Mouse (Mus musculus): ENCODE results near the gene Olfm1.

Olfm1 gene

DNA sequence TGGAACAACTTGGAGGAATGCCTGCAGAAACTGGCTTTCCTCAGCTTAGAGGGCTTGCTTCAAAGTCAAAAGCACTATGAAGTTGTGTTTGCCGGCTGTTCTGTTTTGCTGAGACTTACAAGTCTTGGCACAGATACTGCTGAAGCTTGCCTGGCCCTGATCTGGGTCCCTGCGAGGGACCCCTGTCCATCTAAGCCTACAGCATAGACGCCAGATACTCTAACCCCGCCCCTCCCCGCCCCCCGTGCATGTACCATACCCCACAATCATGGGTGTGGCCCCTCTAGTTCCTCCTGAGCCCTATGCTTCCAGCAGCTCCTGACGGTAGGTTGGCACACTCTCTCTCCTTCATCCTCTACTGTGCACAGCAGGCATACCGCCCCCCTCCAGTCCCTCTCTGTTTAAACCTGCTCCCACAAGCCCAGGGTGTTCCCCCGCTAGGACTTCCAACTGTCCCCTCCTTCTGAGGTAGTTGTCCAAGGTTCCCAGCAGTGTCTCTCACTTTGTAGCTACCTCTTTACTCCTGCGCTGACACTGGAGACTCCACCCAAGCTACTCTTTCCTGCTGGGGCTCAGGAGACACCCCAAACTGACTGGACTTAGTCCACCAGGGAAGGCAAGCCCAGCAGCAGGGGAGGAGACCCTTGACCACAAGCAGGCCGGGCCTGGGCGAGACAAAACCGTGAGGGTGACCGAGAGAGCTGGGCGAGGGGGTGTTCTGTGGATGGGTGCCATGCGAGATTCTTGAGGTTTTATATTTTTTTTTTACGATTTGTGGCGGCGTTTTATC is 12.1 kb downstream of the Olfm1 start:
- DNase-seq (ENCODE audit: low read depth, low spot score): no peak

DNA sequence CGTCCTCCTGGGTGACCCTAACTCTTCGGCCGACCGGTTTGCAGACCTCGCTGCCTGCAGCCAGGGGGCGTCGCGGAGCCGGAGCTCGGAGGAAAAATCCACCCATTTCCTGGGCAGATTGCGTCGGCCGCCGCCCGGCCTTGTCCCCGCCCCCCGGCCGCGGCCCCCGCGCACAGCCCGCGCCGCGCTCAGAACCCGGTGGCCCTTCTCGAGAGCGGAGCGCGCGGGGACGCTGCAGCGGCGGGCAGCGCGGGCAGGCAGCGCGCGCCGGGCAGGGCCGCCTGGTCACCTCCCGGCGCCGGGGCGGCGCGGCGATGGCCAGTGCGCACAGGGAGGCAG is 12.6 kb downstream of the Olfm1 start:
- peak; percentile 69 for DNase-seq (ENCODE audit: low read depth, low spot score)

DNA sequence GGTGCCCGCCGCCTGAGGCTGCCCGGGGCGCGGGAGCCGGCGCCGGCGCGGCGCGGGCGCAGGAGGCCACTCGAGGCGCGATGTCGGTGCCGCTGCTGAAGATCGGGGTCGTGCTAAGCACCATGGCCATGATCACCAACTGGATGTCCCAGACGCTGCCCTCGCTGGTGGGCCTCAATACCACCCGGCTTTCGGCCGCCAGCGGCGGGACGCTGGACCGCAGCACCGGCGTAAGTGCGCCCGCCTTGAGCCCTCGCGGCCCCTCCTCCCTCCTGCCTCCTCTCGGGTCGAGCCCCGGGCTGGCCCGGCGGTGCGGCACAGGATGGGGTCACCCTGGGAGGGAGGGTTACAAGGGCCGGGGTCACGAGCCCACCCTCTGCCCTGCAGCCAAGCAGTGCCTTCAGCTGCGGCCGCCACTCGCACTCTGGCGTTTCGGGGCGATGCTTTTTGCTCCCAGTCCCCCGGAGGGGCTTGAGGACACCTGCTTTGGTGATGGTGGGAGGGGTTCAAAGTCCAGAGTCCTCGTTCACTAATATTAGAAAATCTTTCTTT is 13.2 kb downstream of the Olfm1 start:
- DNase-seq (ENCODE audit: low read depth, low spot score): no peak

DNA sequence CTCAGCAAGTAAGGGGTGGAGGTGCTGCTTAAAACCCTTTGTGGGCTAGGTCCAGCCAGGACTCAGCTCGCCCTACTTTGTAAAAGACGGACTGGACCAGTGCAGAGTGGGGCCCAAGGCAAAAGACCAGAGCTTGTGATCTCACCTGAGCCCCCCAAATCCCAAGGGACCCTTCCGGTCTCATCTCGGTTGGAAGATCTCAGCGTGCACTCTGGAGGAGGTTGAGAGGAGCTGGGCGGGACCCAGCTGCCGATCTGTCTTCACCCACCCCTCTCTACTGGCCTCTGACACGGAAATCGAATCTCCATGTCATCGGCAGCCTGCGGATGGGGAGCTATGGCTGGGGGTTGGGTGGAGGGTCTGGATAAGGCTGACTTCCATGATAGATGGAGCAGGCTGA is 13.7 kb downstream of the Olfm1 start:
- no peak for DNase-seq (ENCODE audit: low read depth, low spot score)

DNA sequence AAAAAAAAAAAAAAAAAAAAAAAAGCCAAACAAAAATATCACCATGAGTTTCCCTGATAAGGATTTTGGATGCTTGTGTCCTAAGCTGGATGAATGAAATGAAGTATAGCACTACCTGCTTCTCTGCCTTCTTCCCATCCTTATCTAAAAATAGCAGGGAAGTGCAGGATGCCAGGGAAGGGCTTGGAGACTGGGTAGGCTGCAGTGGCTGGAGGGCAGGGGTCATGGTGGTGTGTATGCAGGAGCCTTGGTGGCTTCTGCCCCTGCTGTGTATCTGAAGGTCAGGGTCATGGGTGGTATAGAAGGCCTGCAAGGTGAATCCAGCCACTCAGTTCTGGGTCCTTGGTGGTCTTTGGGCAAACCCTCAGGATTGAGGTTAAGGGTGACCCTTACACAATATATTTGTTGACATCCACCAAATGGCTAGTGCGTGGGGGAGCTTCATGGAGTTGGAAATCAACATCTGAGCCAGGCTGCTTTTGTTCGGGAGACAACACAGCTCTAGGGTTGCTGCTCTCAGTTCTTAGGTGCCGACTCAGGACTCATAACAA is 14.5 kb downstream of the Olfm1 start:
- no peak for DNase-seq (ENCODE audit: low read depth, low spot score)

DNA sequence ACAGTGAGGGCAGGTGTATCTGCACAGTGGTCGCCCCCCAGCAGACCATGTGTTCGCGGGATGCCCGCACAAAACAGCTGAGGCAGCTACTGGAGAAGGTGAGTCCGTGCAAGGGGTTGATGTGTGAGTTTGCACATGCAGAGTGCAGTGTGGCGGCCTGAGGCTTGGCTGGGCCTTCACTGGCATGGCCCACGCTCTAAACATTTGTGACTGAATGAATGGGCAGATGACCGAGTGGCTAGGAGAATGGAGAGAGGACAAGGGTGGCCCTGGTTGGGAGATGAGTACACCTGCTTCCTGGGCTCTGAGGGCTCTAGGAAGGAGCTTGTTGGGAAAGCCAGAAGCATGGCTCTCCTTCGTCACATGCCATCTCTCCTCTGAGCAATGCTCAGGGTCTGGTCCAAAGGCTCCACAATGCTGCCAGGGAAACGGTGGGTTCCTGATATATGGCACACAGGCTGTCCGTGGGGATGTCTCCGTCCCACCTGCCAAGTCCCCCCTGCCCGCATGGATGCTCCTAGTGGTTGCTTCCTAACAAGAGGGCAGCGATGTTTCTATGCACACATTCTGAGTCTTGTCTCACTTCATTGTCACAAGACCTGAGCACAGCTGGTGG is 15.4 kb downstream of the Olfm1 start:
- no peak for DNase-seq (ENCODE audit: low read depth, low spot score)

DNA sequence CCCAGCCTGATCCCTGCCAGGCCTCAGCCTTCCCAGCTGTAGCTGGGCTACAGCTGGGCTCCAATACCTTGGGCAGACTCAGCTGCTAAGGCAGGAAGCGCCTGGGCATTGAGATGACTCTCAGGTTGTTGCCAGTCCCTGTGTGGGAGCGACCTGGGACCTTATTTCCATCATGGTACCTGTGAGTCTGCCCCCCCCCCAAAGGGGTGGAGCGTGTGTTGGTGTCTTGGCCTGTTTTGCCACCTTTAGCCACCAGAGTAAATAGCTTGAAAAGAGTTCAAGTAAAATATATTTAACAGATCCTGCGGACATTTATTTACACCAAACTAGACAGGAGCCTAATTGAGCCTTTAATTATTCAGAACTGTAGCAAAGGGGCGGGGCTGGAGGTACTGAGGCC is 16.4 kb downstream of the Olfm1 start:
- DNase-seq (ENCODE audit: low read depth, low spot score): no peak

DNA sequence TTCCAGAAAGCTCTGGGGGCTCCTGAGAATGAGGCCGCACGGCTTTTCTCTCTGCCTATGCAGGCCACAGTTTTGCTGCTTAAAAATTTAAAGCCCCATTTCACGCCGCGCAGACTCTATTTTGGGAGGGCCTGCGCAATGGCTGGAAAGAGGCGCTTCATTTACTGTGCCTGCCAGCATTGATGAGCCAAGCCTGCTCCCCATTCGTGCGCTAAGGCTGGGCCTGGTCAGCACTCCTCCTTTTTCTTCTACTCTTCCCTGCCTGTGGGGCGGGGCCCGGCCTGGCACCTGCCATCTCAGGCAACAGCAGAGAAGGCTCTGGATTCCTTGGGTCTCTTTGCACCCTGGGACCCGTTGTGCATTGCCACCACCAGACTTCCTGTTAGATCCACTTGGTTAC is 16.9 kb downstream of the Olfm1 start:
- no peak for DNase-seq (ENCODE audit: low read depth, low spot score)

DNA sequence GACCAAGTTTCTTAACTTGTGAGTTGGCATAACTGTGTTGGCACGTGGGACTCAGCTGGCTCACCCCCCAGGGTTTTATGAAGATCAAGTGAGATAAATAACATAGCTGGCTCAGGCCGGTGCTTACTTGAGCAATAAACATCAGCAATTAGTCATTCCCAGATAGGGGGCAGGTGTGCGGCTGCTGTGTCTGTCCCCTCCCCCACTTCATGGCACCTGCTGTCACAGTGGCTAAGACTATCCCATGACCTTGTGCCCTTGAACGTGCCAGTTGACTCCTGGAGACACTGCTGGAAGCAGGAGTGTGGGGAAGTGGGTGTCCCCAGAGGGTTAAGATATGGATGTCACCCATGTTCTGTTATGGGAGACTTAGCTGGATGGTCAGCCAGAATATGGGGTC is 17.5 kb downstream of the Olfm1 start:
- no peak for DNase-seq (ENCODE audit: low read depth, low spot score)

DNA sequence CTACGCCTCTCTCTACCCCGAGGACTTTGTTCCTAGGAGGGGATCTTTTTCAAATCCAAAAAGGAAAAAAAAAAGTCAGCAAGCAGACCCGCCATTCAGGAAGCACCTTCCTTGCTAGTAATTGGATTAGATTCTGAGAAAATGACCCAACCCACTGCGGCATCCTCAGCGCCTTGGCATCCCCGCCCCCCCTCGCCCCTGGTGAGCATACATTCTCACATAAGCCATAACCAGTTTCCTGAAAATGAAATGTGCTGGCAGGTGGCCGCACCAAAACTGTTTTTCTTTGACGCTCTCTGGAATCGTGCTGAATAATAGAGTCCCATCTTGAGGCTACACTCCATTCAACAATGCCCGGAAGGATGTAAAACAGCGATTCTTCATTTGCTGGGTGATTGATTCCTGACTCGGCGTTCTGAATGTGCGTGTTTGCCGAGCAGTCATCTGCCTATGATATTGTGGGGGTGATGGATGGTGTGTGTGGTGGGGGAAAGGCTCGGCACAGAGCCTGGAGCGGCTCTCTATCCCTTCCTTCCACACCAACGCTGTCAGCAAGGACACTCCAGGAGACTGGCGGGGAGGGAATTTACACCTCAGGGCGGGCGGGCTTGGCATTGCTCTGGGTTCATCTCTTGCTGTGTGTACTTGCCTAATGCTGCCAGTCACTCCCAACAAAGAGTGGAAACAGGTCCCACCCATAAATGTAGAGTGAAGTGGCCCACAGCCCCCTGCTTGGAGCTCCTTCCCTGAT is 18.9 kb downstream of the Olfm1 start:
- no peak for DNase-seq (ENCODE audit: low read depth, low spot score)

DNA sequence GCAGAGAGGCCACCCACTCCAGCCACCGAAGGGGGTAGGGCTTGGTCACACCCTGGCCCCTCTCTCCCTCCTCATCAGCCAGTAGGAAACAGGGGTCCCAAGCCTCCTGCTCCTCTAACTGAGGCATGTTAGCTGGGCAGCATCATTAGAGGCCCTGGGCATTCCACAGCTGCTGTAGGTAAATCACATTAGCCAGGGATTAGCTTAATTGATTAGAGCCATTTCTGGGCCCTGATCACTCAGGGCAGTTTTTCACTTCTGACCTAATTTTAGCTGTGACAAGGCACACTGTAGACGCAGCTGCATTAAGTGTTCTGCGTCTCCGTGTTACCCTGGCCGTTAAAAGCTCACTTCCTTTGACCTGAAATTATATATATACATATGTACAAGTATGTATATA is 20.1 kb downstream of the Olfm1 start:
- no peak for DNase-seq (ENCODE audit: low read depth, low spot score)

DNA sequence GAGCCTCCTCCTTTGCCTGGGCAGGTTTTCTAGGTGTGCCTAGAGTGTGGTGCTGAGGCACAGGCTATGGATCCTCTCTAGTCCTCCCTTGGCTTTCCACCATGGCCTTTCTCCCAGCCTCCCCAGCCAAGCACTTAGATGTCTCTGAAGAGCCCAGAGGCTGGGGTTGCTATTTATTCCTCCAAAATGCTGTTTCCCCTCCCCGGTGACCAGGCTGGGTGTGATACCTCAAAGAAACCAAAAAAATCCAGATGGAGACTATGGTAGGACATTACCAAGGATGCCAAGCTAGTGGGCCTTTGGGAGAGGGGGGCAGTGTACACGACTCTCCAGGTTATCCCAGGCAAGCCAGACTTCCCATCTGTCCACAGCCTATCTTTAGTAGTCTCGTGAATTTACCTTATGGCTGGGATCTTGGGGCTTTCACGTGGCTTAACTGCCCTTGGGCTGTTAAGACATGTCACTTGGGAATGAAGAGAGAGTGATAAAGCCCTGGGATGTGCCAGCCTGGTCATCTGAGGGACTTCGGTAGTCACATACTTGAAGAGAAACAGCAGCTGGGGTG is 23.5 kb downstream of the Olfm1 start:
- DNase-seq (ENCODE audit: low read depth, low spot score): no peak

DNA sequence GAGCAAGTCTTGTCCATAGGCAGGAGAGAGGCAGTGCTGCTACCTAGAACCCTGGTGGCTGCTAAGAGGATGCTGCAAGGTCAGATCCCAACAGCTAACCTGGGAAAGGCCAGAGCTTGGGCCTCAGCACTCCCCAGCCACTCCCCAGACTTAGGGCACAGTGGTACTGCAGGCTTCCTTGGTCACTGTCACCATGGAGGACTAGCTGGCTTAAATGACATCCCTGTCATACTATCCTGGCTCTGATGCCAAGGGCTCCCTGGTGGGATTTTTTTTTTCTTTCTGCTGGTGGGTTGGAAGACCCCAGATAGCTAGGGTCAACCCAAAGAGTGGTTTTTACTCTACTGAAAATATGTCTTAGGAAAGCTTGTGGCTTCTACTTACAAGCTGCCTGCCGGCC is 25.0 kb downstream of the Olfm1 start:
- no peak for DNase-seq (ENCODE audit: low read depth, low spot score)

DNA sequence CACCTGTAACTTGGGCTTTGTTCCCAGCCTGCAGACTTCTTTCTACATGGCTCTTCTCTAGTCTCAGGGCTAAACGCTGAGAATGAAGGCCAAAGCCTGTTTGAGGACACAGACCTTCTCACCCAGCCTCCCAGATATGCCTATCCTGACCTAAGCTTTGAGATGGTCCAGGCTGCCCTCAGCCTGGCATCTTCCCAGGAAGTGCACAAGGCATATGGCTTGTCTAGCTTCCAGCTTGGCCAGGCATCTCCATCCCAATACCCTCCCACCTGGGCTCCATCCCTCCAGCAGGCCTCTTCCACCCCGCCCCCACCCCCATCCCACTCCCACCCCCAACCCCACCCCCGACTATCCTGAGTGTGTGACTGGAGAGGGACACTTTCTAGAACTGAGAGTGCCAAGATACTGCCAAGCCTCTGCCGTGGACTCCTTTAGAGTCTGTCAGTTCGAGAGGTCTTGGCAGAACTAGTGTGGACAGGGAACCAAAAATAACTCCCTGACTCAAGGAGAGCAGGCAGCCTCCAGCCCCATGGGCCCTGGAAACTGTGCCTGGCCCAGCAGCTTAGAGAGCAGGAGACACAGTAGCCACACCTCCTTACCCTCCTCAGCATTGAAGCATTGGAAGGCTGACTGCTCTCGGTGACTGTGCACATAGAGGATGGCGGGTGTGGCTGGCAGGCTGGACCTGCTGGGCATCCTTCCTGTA is 26.0 kb downstream of the Olfm1 start:
- DNase-seq (ENCODE audit: low read depth, low spot score): no peak

DNA sequence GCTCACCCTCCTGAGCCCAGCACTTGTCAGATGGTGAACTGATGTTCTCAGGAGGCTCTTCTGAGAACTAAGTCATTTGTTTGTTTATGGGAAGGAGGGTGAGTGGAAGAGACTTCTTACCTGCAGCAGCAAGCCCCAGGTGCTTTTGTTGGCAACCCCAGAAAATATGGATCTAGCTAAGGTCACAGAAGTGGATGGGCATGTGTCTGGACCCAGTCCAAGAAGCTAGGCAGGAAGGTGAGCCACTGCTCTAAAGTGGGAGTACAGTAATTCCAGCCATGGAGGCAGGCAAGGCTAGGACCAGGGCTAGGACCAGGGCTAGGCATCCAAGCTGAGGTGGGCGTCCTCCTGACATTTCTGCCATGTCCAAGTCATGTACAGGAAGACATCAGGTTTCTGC is 26.8 kb downstream of the Olfm1 start:
- no peak for DNase-seq (ENCODE audit: low read depth, low spot score)

DNA sequence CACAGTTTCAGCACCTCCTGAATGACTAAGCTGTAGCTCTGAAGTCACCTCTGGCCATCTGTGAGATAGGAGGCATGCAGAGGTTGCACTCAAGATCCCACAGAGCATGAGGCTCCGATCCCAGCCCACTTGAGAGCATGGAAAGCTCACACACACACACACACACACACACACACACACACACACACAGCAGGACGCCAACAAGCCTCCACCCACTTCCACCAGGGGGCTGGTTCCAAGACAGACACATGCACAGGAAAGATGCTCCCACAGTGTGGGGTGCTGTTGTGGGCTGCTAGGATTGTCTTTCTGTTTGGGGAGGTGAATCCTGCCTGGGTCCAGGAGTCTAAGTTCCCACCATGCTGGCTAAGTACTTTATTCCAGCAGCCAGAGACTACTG is 29.0 kb downstream of the Olfm1 start:
- DNase-seq (ENCODE audit: low read depth, low spot score): no peak

DNA sequence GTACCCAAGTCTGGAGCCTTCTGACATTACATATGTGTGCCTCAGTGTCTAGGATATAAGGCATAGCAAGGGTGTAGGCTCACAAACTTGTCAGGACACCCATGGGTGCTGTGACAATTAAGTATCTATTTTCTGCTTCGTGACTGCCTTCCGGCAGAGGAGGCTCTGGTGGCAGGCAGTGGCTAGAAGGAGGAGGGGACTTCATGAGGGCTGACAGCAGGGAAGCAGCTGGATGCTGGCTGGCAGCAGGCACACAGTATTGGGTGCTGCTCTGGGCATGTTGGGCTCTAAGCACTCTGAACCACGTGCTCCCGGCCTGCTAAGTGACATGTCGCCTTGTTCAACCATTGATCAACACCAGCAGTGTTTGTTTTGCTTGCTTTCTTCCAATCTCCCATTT is 32.0 kb downstream of the Olfm1 start:
- DNase-seq (ENCODE audit: low read depth, low spot score): no peak

DNA sequence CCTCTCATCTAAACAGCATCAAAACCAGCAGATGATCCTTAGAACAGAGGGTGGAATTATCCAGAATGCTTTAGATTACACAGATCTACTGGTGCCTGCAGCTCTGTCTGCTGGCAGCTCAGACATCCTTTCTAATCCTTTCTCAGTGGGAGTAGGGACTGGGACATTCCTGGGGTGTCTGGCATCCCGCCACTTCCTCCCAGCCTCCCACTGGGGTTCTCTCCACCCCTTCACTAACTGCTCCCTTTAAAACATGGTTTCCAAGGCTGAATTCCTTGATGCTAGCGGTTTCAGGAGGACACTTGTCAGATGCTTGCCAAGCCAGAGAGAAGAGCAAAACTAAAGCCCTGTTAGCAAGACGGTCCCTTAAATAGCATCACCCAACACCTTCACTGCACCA is 33.1 kb downstream of the Olfm1 start:
- DNase-seq (ENCODE audit: low read depth, low spot score): no peak

DNA sequence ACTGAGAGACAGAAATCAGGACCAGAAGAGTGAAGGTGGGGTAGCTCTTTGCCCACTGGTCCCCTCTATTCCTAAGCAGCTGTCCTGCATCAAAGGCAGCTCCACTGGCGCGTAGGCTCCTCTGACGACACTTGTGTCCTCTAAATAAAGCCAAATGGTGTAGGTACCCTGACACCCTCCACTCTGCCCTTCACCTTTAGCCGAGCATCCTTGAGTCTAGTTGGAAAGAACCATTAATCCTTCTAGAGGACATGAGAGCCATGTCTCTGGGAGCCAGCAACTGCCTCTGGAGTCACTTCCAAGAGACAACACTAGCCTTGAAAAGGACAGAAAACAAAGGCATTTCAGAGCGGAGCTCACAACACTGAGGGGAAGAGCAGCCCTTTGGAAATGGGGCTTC is 34.2 kb downstream of the Olfm1 start:
- DNase-seq (ENCODE audit: low read depth, low spot score): no peak

DNA sequence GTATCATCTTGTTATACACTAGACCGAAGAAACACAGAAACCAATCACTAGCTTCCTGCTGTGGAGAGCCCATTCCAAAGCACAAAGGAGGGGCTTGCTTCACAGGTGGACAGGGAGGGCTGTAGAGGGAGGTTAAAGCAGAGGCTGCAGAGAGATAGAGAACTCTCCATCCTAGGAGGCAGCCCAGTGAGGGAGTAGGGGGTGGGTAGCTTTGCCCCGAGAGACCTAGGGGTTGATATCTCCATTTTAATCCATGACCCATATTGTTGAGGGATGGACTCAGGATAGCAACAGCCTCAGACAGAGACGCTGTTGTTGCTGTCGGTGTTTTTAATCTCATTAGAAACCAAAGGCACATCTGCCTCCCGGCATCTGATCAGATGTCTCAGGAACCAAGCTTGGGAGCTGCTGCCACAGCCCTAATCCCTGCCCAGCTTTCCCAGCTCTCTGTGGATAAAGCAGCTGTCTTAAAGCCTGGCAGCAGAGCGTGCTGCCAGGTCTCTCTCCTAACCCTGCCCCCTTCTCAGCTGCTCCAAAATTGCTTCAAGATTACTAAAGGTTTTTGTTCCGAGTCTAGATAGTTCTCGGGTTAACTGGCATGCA is 34.9 kb downstream of the Olfm1 start:
- peak; percentile 67 for DNase-seq (ENCODE audit: low read depth, low spot score)

DNA sequence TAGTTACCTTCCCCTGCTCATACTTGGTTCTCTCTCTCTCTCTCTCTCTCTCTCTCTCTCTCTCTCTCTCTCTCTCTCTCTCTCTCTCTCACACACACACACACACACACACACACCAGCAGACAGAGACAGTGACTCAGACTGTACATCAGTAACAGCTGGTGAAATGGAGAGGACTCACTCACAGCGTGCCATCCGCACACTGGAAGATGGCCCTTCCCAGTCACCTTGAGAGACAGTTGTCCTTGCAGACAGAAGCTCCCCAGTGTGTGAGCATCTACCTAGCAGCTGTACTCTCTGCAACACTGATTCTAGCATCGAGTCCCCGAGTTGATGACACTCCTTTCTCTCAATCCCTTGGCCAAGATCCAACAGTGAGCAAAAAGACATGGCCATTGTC is 35.6 kb downstream of the Olfm1 start:
- no peak for DNase-seq (ENCODE audit: low read depth, low spot score)

Data from retina, postnatal 7 days (tissue).